Mouse (Mus musculus) ES-E14 (cell line): ENCODE results near the gene Olfr1427. TPM values are rescaled to one million over a fixed set of nuclear protein-coding genes. Genes with fewer than 3 reads are reported as not detected.

ENCODE experiments used
- DNase-seq: peaks from one replicate; pipeline ENCODE4 v3.0.0-alpha.2; 2013; ENCODE audit warnings: low read depth, low spot score
- H3K27ac ChIP-seq: 2 replicates; pipeline ENCODE4 v1.5.1; 2012; ENCODE audit warnings: low read depth, mild to moderate bottlenecking, low read length, moderate library complexity, mixed read lengths; ENCODE audit not compliant: poor library complexity, insufficient read depth, severe bottlenecking
- H3K36me3 ChIP-seq: 2 replicates; pipeline ENCODE4 v1.6.1; 2012; ENCODE audit warnings: mild to moderate bottlenecking, low read length, moderate library complexity, mixed read lengths; ENCODE audit not compliant: control insufficient read depth, poor library complexity, insufficient read depth, severe bottlenecking
- H3K4me1 ChIP-seq, 2 experiments: fragments of 150-350 bp in 1 of 2; sonication (generic) in 1 of 2; 2 replicates each; pipeline ENCODE4 v1.6.1; 2012; ENCODE audit warnings: low read length in 2 of 2, mild to moderate bottlenecking in 1 of 2, mixed read lengths in 1 of 2; ENCODE audit not compliant: control insufficient read depth in 2 of 2, insufficient read depth in 2 of 2, poor library complexity in 1 of 2
- H3K4me3 ChIP-seq, 2 experiments: fragments of 150-350 bp in 1 of 2; sonication (generic) in 1 of 2; 2 replicates each; pipeline ENCODE4 v1.5.1; 2012; ENCODE audit warnings: low read length in 2 of 2, low read depth in 1 of 2, mild to moderate bottlenecking in 1 of 2, mixed read lengths in 1 of 2; ENCODE audit not compliant: insufficient read depth in 1 of 2, poor library complexity in 1 of 2, severe bottlenecking in 1 of 2
- H3K9ac ChIP-seq: 2 replicates; pipeline ENCODE4 v1.6.1; 2012; ENCODE audit warnings: low read depth, mild to moderate bottlenecking, low read length, mixed read lengths; ENCODE audit not compliant: poor library complexity, insufficient read depth, severe bottlenecking
- H3K9me3 ChIP-seq: fragments of 150-350 bp; sonication (generic); 2 replicates; pipeline ENCODE4 v1.6.1; 2012; ENCODE audit warnings: low read depth, mild to moderate bottlenecking, low read length; ENCODE audit not compliant: control insufficient read depth, insufficient read depth
- CHD2 ChIP-seq: IDR thresholded peaks from 2 replicates; pipeline ENCODE4 v1.6.1; 2014; ENCODE audit warnings: mild to moderate bottlenecking, low read depth, low read length, inconsistent platforms
- HCFC1 ChIP-seq: IDR thresholded peaks from 2 replicates; pipeline ENCODE4 v1.6.1; 2012; ENCODE audit warnings: low read length, inconsistent platforms, borderline replicate concordance; ENCODE audit not compliant: insufficient read depth
- MAFK ChIP-seq: IDR thresholded peaks from 2 replicates; pipeline ENCODE4 v1.6.1; 2014; ENCODE audit warnings: mild to moderate bottlenecking, low read depth, low read length, inconsistent platforms; ENCODE audit not compliant: insufficient read depth
- ZC3H11A ChIP-seq: IDR thresholded peaks from 2 replicates; pipeline ENCODE4 v1.6.1; 2012; ENCODE audit warnings: low read depth, mild to moderate bottlenecking, inconsistent platforms, low read length, borderline replicate concordance
- ZNF384 ChIP-seq: IDR thresholded peaks from 2 replicates; pipeline ENCODE4 v1.6.1; 2012; ENCODE audit warnings: low read depth, low read length, inconsistent platforms
- in situ Hi-C, 2 experiments: fragments of 600-800 bp; cut with MboI; formaldehyde crosslinking; loops; one replicate each; pipeline ENCODE4 v1.15.1; 2025; ENCODE audit warnings: low sequenced_read_pairs in 2 of 2, inconsistent platforms in 1 of 2; ENCODE audit not compliant: unreplicated experiment in 2 of 2
- total RNA-seq: library from RNA; depleted of rRNA; stranded (reverse); fragments of 300-350 nt; gene quantifications from 2 replicates; pipeline ENCODE4 v1.2.3, GENCODE M21; 2012; rRNA removed

Olfr1427 gene
- total RNA-seq = 0.18 TPM in 1 of 2 replicates, not detected in the other

GRCm38 (mm10) chr19:12103234-12103633, at the start of gene Olfr1427:
TSS of gene Olfr1427 (minus strand) at chr19:12103334.
- in situ Hi-C loops = no loop called here
- TF ChIP-seq CHD2 (no peak), ZC3H11A (no peak), MAFK (no peak), HCFC1 (no peak), ZNF384 (no peak)
- no peak for DNase-seq
- Histone ChIP-seq H3K27ac (no peak within 1 kb of the TSS), H3K4me1 (no peaks in the 10 kb centered on the region), H3K4me3 (no peak within 1 kb of the TSS), H3K36me3 (no peaks in the 10 kb centered on the region), H3K9me3 (no peaks in the 10 kb centered on the region), H3K9ac (no peak within 1 kb of the TSS)

GRCm38 (mm10) chr19:12145452-12145851, 42.3 kb upstream of the Olfr1427 start:
- in situ Hi-C loops = loop anchor here in 1 of 2 experiments (25.0 kb wide), 1 partner anchor 267 kb away; the partner anchor contains the start of gene Olfr1441
- H3K36me3 ChIP-seq = no peaks in the 10 kb centered on the region
- no peak overlapping the region for H3K9ac ChIP-seq
- TF ChIP-seq HCFC1 (no peak), ZC3H11A (no peak)
- H3K4me3 ChIP-seq = no peak overlapping the region
- no peak overlapping the region for H3K27ac ChIP-seq
- DNase-seq = no peak
- no peaks in the 10 kb centered on the region for H3K4me1 ChIP-seq
- no peaks in the 10 kb centered on the region for H3K9me3 ChIP-seq

GRCm38 (mm10) chr19:12143356-12143755, 40.2 kb upstream of the Olfr1427 start:
- Histone ChIP-seq H3K36me3 (no peaks in the 10 kb centered on the region), H3K4me3 (no peak overlapping the region), H3K27ac (no peak overlapping the region), H3K9ac (no peak overlapping the region), H3K9me3 (no peaks in the 10 kb centered on the region), H3K4me1 (no peaks in the 10 kb centered on the region)
- in situ Hi-C loops = loop anchor here in 1 of 2 experiments (25.0 kb wide), 1 partner anchor 269 kb away; the partner anchor contains the start of gene Olfr1441
- TF ChIP-seq MAFK (no peak), HCFC1 (no peak), CHD2 (no peak), ZNF384 (no peak), ZC3H11A (no peak)
- DNase-seq = no peak

GRCm38 (mm10) chr19:12134289-12134688, 31.2 kb upstream of the Olfr1427 start:
- no peaks in the 10 kb centered on the region for H3K9me3 ChIP-seq
- H3K27ac ChIP-seq = no peak overlapping the region
- TF ChIP-seq ZC3H11A = peak; percentile 84; the same call in 1 of the 2 replicates
- no peak for TF ChIP-seq ZNF384
- no peak overlapping the region for H3K9ac ChIP-seq
- peak; percentile 38 for DNase-seq
- H3K36me3 ChIP-seq = no peaks in the 10 kb centered on the region
- in situ Hi-C loops = loop anchor here (10.0 to 25.0 kb wide), 2 partner anchors 278 to 281 kb away; partner anchors contain the start of gene Olfr1441 (in 2 of the 2)
- H3K4me1 ChIP-seq = no peaks in the 10 kb centered on the region; a peak in 1 of 4 replicates
- H3K4me3 ChIP-seq = no peak overlapping the region

GRCm38 (mm10) chr19:12123103-12123502, 20.0 kb upstream of the Olfr1427 start, which contains the start of gene Olfr76:
TSS of gene Olfr76 (minus strand) at chr19:12123203.
- no peak for DNase-seq
- Histone ChIP-seq H3K27ac (no peak within 1 kb of the TSS), H3K36me3 (no peaks in the 10 kb centered on the region), H3K9me3 (no peaks in the 10 kb centered on the region), H3K4me3 (no peak within 1 kb of the TSS), H3K9ac (no peak within 1 kb of the TSS), H3K4me1 (no peaks in the 10 kb centered on the region)
- in situ Hi-C loops = no loop called here
- TF ChIP-seq ZNF384 = no peak
- TF ChIP-seq ZC3H11A = no peak
- TF ChIP-seq HCFC1 = no peak
